Mouse (Mus musculus) heart, embryonic 15.5 days (tissue): ENCODE results near the gene Mios. TPM values are rescaled to one million over a fixed set of nuclear protein-coding genes. Genes with fewer than 3 reads are reported as not detected.

Source experiments
- ATAC-seq: fragments of 200-750 bp; cut with Nextera tagmentation; replicated peaks from 2 replicates; pipeline ENCODE4 v1.8.0; 2017; ENCODE audit warnings: low read depth, moderate TSS enrichment; ENCODE audit not compliant: insufficient number of reproducible peaks, insufficient read depth, low FRiP score
- H3K27ac ChIP-seq: fragments of 300-500 bp; sonication (generic); 2 replicates; pipeline ENCODE4 v1.5.1; 2015; ENCODE audit warnings: mild to moderate bottlenecking, inconsistent platforms
- H3K27me3 ChIP-seq: fragments of 300-500 bp; sonication (generic); 2 replicates; pipeline ENCODE4 v1.6.1; 2015; ENCODE audit warnings: inconsistent platforms
- H3K36me3 ChIP-seq: fragments of 300-500 bp; sonication (generic); 2 replicates; pipeline ENCODE4 v1.6.1; 2015; ENCODE audit warnings: mild to moderate bottlenecking, inconsistent platforms
- H3K4me1 ChIP-seq: fragments of 300-500 bp; sonication (generic); replicated peaks from 2 replicates; pipeline ENCODE4 v1.6.1; 2015; ENCODE audit warnings: inconsistent platforms
- H3K4me2 ChIP-seq: fragments of 300-500 bp; sonication (generic); 2 replicates; pipeline ENCODE4 v1.6.1; 2015; ENCODE audit warnings: inconsistent platforms, mild to moderate bottlenecking, moderate library complexity
- H3K4me3 ChIP-seq: fragments of 300-500 bp; sonication (generic); 2 replicates; pipeline ENCODE4 v1.5.1; 2015; ENCODE audit warnings: mild to moderate bottlenecking, inconsistent platforms
- H3K9ac ChIP-seq: fragments of 300-500 bp; sonication (generic); 2 replicates; pipeline ENCODE4 v1.6.1; 2015; ENCODE audit warnings: mild to moderate bottlenecking, inconsistent platforms
- H3K9me3 ChIP-seq: fragments of 300-500 bp; sonication (generic); replicated peaks from 2 replicates; pipeline ENCODE4 v1.6.1; 2016; ENCODE audit warnings: inconsistent platforms
- WGBS: fragments of 180-500 bp; shearing (Covaris S2); methylation state at CpG from one replicate; pipeline ENCODE4 v1.1.7; 2015; ENCODE audit warnings: mixed read lengths; 5-methylcytosine and 5-hydroxymethylcytosine counted together
- polyA plus RNA-seq: library from polyadenylated mRNA; unstranded; fragments of >200 nt; fragmentation: Nextera tagmentation; extraction: Ambion mirVana; gene quantifications from 2 replicates; pipeline ENCODE4 v1.2.1, GENCODE M21; 2015

The Mios gene
- polyA plus RNA-seq, 1 experiment from 2014 or later: 15.6 TPM

DNA sequence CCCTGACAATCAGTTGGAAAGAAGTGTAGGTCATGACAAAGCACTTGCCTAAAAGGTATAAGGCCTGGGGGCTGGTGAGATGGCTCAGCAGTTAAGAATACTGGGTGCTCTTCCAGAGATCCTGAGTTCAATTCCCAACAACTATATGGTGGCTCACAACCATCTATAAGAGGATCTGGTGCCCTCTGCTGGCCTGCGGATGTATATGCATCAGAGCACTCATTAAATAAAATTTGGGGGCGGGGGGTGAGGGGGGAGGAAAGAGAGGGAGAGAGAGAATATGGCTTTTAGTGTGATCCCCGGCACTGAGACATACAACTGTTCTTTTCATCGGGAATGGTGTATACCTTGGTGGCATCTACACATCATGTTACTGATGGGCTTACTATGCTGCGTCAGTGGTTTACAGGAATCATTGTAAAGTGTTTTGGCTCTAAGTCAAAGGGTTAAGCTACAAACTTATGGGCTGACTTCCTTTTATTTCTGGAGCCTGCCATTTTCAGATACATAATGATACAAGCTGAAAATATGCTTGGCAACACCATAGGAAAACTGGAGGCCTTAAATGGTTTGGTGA, 69.5 kb downstream of the Mios start:
- H3K4me1 ChIP-seq: peaks cover 3% of the 10 kb centered on the region; the same call in 1 of the 2 replicates
- no peak overlapping the region for H3K4me2 ChIP-seq
- ATAC-seq: no peak
- H3K9ac ChIP-seq: no peak overlapping the region
- H3K27me3 ChIP-seq: no peaks in the 10 kb centered on the region
- no peaks in the 10 kb centered on the region for H3K9me3 ChIP-seq
- H3K27ac ChIP-seq: no peak overlapping the region
- no peaks in the 10 kb centered on the region for H3K36me3 ChIP-seq
- no peak overlapping the region for H3K4me3 ChIP-seq
- WGBS: 78% methylated on average over 5 of the region's 5 CpGs

DNA sequence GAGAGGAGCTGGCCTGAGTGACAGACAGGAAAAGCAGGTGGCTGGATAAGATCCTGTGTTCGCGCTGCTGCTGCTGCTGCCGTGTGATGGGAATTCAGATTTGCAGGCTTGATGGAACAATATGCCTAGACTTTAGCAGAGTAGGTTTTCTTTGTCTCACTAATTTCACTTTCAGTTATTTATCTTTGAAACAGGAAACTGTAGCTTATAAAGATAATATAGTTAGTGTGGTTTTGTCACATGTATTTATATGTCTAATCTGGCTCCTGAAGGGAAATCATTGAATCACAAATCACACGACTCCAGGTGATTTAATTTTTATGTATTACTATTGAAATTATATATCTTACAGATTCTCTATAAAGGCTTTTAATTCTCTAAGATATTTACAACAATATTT, 74.2 kb downstream of the Mios start:
- H3K27ac ChIP-seq: no peak overlapping the region

DNA sequence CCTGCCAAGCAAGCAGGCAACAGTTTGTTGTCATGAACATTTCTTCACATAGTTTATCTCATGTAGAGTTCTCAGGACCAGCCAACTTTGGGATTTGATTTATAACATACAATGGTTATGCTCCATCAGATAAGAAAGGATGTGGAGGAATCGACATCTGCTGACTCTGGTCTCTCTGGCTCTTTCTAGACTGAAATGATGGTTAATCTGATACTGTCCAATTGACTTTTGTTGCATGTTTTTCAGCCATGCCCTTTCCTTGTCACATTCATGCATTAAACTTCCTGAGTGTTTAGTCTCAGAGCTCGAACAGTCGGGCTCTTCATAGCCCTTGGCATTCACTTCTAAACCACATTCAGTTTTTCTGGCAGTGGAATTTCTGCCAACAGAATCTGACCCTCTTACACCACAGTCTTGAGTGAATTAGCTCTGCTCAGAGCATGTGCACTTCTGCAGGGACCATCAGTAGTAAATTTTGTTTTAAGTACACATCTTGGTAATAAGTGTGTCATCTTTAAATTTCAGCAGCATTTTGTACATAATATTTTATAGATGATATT, 76.5 kb downstream of the Mios start:
- Histone ChIP-seq H3K9ac (no peak overlapping the region), H3K27ac (no peak overlapping the region), H3K27me3 (no peaks in the 10 kb centered on the region), H3K9me3 (no peaks in the 10 kb centered on the region), H3K4me2 (no peak overlapping the region), H3K4me1 (no peaks in the 10 kb centered on the region), H3K4me3 (no peak overlapping the region), H3K36me3 (no peaks in the 10 kb centered on the region)
- no peak for ATAC-seq
- 61% methylated on average over 3 of the region's 3 CpGs for WGBS

More for the DNA sequence above, 74.2 kb downstream of the Mios start:
- Histone ChIP-seq H3K36me3 (no peaks in the 10 kb centered on the region), H3K27me3 (no peaks in the 10 kb centered on the region), H3K4me1 (no peaks in the 10 kb centered on the region), H3K4me3 (no peak overlapping the region), H3K4me2 (no peak overlapping the region), H3K9ac (no peak overlapping the region), H3K9me3 (no peaks in the 10 kb centered on the region)
- 75% methylated on average over 4 of the region's 4 CpGs for WGBS
- no peak for ATAC-seq

Other genes starting within 250 kb of the Mios start
- gene Col28a1, start 16.6 kb upstream of the Mios start, polyA plus RNA-seq: 0.19 and 0.34 TPM in 2 replicates
- 83.1 and 109 TPM in 2 replicates for gene Rpa3, start 50.0 kb downstream of the Mios start, polyA plus RNA-seq
- 23.1 and 23.2 TPM in 2 replicates for gene Umad1, start 50.1 kb downstream of the Mios start, polyA plus RNA-seq
- 5.1 and 5.5 TPM in 2 replicates for gene Gm45062, start 50.2 kb downstream of the Mios start, polyA plus RNA-seq